Mouse (Mus musculus) ES-E14 (cell line): ENCODE results near the gene Tnfaip1.

Experiments used
- HCFC1 ChIP-seq: IDR thresholded peaks from 2 replicates; pipeline ENCODE4 v1.6.1; 2012; ENCODE audit warnings: low read length, inconsistent platforms, borderline replicate concordance; ENCODE audit not compliant: insufficient read depth
- MAFK ChIP-seq: IDR thresholded peaks from 2 replicates; pipeline ENCODE4 v1.6.1; 2014; ENCODE audit warnings: mild to moderate bottlenecking, low read depth, low read length, inconsistent platforms; ENCODE audit not compliant: insufficient read depth
- ZC3H11A ChIP-seq: IDR thresholded peaks from 2 replicates; pipeline ENCODE4 v1.6.1; 2012; ENCODE audit warnings: low read depth, mild to moderate bottlenecking, inconsistent platforms, low read length, borderline replicate concordance
- ZNF384 ChIP-seq: IDR thresholded peaks from 2 replicates; pipeline ENCODE4 v1.6.1; 2012; ENCODE audit warnings: low read depth, low read length, inconsistent platforms

DNA sequence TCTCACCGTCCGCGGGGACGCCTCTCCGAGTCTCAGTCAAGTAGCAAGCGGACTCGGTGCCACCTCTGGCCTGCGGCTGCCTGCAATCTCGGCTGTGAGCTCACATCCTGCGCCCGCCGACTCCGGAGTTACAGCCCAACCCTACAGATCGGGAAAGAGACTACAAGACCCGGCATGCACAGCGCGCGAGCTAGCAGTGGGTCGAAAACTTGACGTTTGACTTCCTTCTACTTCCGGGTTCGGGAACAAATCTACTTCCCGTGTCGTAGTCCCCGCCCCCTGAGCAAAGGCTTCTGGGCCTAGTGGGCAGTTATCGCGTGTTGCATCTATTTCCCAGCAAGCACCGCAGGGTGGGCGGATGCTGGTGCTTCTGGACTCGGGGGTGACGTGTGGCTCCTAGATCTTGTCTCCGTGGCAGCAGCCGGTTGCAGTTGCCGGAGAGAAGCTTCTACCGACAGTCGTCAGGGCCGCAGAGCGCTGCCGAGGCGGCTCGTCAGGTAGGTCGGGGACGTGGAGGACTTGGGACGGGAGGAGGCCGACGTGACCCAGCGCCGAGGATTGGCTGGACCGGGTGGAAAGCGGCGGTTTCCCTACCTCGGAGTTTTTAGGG lies at the start of gene Tnfaip1, which contains the start of gene Ift20:
- TF ChIP-seq ZNF384 = no peak
- no peak for TF ChIP-seq MAFK
- TF ChIP-seq HCFC1 = peak; percentile 96
- no peak for TF ChIP-seq ZC3H11A
